9 mouse cellular contexts compared by ENCODE assay signal in the genomic region with DNA sequence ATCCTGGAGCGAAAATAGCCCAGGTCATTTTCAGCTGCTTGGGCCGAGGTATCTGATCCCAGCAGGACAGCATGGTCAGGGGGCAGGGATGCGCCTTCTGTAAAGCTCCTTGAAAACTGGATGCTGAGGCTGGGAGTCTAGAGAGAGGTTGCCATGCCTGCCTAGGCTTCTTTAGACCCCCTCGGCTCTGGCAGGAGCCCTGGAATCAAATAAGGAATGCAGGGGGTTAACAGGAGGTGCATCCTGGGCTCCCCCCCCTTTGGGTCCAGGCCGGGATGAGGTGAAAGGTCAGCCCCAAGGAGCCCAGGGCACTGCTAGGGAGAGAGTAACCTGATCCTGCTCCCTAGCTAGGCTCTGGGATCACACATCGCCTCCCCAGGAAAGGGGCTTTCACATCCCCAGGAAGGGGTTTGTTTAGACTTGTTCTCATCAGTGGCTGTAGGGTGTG. TPM values are rescaled to one million over a fixed set of nuclear protein-coding genes. Genes with fewer than 3 reads are reported as not detected.
A peak's percentile ranks its signal among the peaks of the same experiment; 100 is the strongest.
DNase-seq lines count a peak whose midpoint lies in the region; ATAC-seq lines count a peak whose summit lies in the region.
"Had no signal": no experiment of that assay in that cellular context is flagged by ENCODE, and none has a peak within 500 bp of the region (broad histone marks: within the 10 kb centered on the region; RNA-seq: fewer than 3 reads in every experiment).

No protein-coding gene starts in this region.

- DNase-seq in heart, postnatal 4 days, result no peak
- DNase-seq in hindbrain, embryonic 10.5 days (ENCODE audit: low spot score), result peak; percentile 47
- DNase-seq in adrenal gland, postnatal 10 days, result no peak
- no peak for DNase-seq in layer of hippocampus, adult 11-12 months (ENCODE audit: low spot score)
- DNase-seq in ovary, postnatal 10 days (ENCODE audit: low spot score), result no peak

- peak overlapping the region; percentile 31; the same call in 1 of the 2 replicates for H3K9ac ChIP-seq in heart, embryonic 16.5 days (ENCODE audit: low read length)
- H3K9ac ChIP-seq in midbrain, embryonic 16.5 days (ENCODE audit: low read depth, low read length), result peak overlapping the region; percentile 26; the same call in 1 of the 2 replicates

- peak overlapping the region; percentile 19; the same call in 1 of the 2 replicates for H3K4me2 ChIP-seq in heart, embryonic 16.5 days (ENCODE audit: low read depth, low read length)
- H3K4me2 ChIP-seq in midbrain, embryonic 16.5 days (ENCODE audit: low read length), result no peak overlapping the region

- H3K36me3 ChIP-seq in heart, embryonic 16.5 days (ENCODE audit: control insufficient read depth, insufficient read depth), result no peaks in the 10 kb centered on the region
- no peaks in the 10 kb centered on the region for H3K36me3 ChIP-seq in hindbrain, embryonic 10.5 days
- H3K36me3 ChIP-seq in midbrain, embryonic 16.5 days (ENCODE audit: control insufficient read depth, insufficient read depth, low read length), result no peaks in the 10 kb centered on the region

- H3K27me3 ChIP-seq in heart, embryonic 16.5 days (ENCODE audit: control insufficient read depth, insufficient read depth, low read length), result no peaks in the 10 kb centered on the region
- H3K27me3 ChIP-seq in hindbrain, embryonic 10.5 days (ENCODE audit: insufficient read depth, poor library complexity, severe bottlenecking), result peaks cover 22% of the 10 kb centered on the region
- H3K27me3 ChIP-seq in midbrain, embryonic 16.5 days (ENCODE audit: control insufficient read depth, insufficient read depth, low read depth, low read length), result no peaks in the 10 kb centered on the region
- H3K27me3 ChIP-seq: megakaryocyte, embryonic 14.5 days had no signal

- 32% methylated on average over 6 of the region's 6 CpGs for WGBS in heart, embryonic 16.5 days
- 5% methylated on average over 6 of the region's 6 CpGs for WGBS in hindbrain, embryonic 10.5 days
- WGBS in midbrain, embryonic 16.5 days, result 27% methylated on average over 6 of the region's 6 CpGs

- no peaks in the 10 kb centered on the region for H3K9me3 ChIP-seq in heart, embryonic 16.5 days (replicated peaks; ENCODE audit: control insufficient read depth, low read length)
- no peaks in the 10 kb centered on the region for H3K9me3 ChIP-seq in hindbrain, embryonic 10.5 days
- H3K9me3 ChIP-seq in midbrain, embryonic 16.5 days (replicated peaks; ENCODE audit: control insufficient read depth, low read length, poor library complexity, severe bottlenecking), result no peaks in the 10 kb centered on the region
- H3K9me3 ChIP-seq: megakaryocyte, embryonic 14.5 days had no signal

- peaks cover 98% of the 10 kb centered on the region for H3K4me1 ChIP-seq in heart, embryonic 16.5 days (ENCODE audit: control insufficient read depth, insufficient read depth, low read length)
- peaks cover 62% of the 10 kb centered on the region for H3K4me1 ChIP-seq in brown adipose tissue, adult 24 weeks (ENCODE audit: control insufficient read depth, insufficient read depth, insufficient read length, low read length)
- peaks cover 100% of the 10 kb centered on the region for H3K4me1 ChIP-seq in hindbrain, embryonic 10.5 days (replicated peaks)
- peaks cover 95% of the 10 kb centered on the region for H3K4me1 ChIP-seq in midbrain, embryonic 16.5 days (ENCODE audit: control insufficient read depth, insufficient read depth, low read length)

- H3K27ac ChIP-seq in heart, embryonic 16.5 days (ENCODE audit: low read length), result peak overlapping the region; percentile 87
- peak overlapping the region; percentile 48 for H3K27ac ChIP-seq in brown adipose tissue, adult 24 weeks (replicated peaks; ENCODE audit: low read depth, low read length)
- peak overlapping the region; percentile 91 for H3K27ac ChIP-seq in hindbrain, embryonic 10.5 days
- H3K27ac ChIP-seq in midbrain, embryonic 16.5 days (ENCODE audit: low read length), result peak overlapping the region; percentile 41

- H3K4me3 ChIP-seq in heart, embryonic 16.5 days (ENCODE audit: low read length), result no peak overlapping the region
- no peak overlapping the region for H3K4me3 ChIP-seq in brown adipose tissue, adult 24 weeks (ENCODE audit: insufficient read depth, low read depth, low read length)
- peak overlapping the region; percentile 42 for H3K4me3 ChIP-seq in hindbrain, embryonic 10.5 days
- no peak overlapping the region for H3K4me3 ChIP-seq in midbrain, embryonic 16.5 days (ENCODE audit: low read depth, low read length)
- H3K4me3 ChIP-seq: megakaryocyte, embryonic 14.5 days had no signal

- no peak for ATAC-seq in heart, embryonic 16.5 days (replicated peaks; ENCODE audit: extremely low read depth, insufficient read depth, low FRiP score)
- ATAC-seq in midbrain, embryonic 16.5 days, result no peak

RNA-seq across cellular contexts. Expression of a gene that starts 33.6 kb away (rescaled TPM):
- polyA plus RNA-seq in heart, embryonic 16.5 days (2015; fragmentation: Nextera tagmentation; extraction: Ambion mirVana), result 7.1 and 7.2 TPM in 2 replicates
- total RNA-seq in heart, postnatal 4 days (2021), result 10 to 100 TPM; 41.1 to 48.7 TPM
- 16.4 and 26.1 TPM in 2 replicates for polyA plus RNA-seq in brown adipose tissue, adult 24 weeks (2012; ENCODE audit: insufficient read depth, insufficient read length, missing spikeins)
- 9.0 and 9.7 TPM in 2 replicates for polyA plus RNA-seq in hindbrain, embryonic 10.5 days (2016; fragmentation: Nextera tagmentation; extraction: Ambion mirVana)
- polyA plus RNA-seq in midbrain, embryonic 16.5 days (2015; fragmentation: Nextera tagmentation; extraction: Ambion mirVana), result 11.2 and 12.5 TPM in 2 replicates
- 10 to 100 TPM; 50.8 to 74.3 TPM for total RNA-seq in adrenal gland, postnatal 10 days (2021)

Comparison
In these comparisons a context has a peak if more than half of its experiments do, and no peak if none do; other contexts are left out.
1. H3K27ac ChIP-seq: peak in every context shown above with its lines; median percentile 91 in hindbrain, embryonic 10.5 days; 87 in heart, embryonic 16.5 days; 48 in brown adipose tissue, adult 24 weeks; 41 in midbrain, embryonic 16.5 days.